Mouse (Mus musculus) cerebellum, adult 2 months (tissue): ENCODE results near the gene Pramef25.
"Not testable (repeated sequence)": the region's sequence is repeated elsewhere in the genome, so short reads cannot be mapped to it uniquely, and the experiment has no call there.

Experiments used
- CTCF ChIP-seq: fragments of 200-500 bp; IDR thresholded peaks from 2 replicates; pipeline ENCODE4 v1.5.1; 2011; ENCODE audit warnings: low read depth, mild to moderate bottlenecking, control low read depth, low read length, moderate library complexity, borderline replicate concordance; ENCODE audit not compliant: insufficient read depth
- POLR2A ChIP-seq: fragments of 200-500 bp; IDR thresholded peaks from 2 replicates; pipeline ENCODE4 v1.6.1; 2011; ENCODE audit warnings: low read length, control low read depth, borderline replicate concordance; ENCODE audit not compliant: insufficient read depth

DNA sequence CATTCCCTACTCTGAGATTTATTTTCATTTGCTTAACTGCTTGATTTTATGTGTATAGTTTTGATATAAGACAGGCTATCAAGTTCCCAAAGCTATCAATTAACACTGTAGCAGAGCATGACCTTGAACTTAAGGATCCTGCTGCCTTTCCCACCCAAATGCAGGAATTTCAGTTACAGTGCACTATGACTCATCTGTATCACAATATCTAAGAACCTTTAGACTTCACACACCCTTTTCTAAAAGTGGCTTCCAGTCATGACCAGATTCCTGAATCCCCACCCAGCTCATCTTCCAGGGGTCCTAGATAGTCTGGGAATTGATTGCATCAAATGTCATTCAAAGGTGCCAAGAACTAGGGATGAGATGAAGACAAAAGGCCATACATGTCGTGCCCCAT is 32.6 kb upstream of the Pramef25 start:
- TF ChIP-seq CTCF, POLR2A: not testable (repeated sequence)
